Mouse (Mus musculus) mouse trophoblast stem cell (cell line): ENCODE measurements around the gene Rfwd3.
"Not testable (repeated sequence)": the region's sequence is repeated elsewhere in the genome, so short reads cannot be mapped to it uniquely, and the experiment has no call there.

Source experiments
- in situ Hi-C, 2 experiments: fragments of 300-500 bp; cut with MseI, MboI; formaldehyde crosslinking; loops; 2 replicates in 1 of 2; 3 replicates in 1 of 2; pipeline ENCODE4 v1.15.1; 2025

Rfwd3 gene

GRCm38 (mm10) chr8:111290586-111290985 is 9.4 kb downstream of the Rfwd3 start:
- in situ Hi-C loops, result no loop called here

DNA sequence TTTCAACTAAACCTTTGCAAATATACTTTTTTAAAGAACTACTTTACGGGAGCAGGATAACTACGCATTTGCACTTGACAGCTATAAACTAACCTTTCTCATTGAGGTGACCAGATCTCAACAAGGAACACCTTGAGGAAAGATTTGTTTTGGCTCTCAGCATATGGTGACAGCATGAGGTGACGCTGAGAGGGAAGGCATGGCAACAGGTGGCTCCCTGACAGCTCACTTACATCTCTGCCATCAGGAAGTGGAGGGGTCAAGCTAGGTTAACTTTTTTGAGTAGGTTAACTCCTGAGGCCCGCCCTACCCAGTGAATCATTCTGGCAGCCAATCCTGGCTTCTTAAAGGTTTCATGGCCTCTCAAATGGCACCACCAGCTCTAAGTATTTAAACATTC is 14.4 kb downstream of the Rfwd3 start:
- in situ Hi-C loops, result no loop called here

DNA sequence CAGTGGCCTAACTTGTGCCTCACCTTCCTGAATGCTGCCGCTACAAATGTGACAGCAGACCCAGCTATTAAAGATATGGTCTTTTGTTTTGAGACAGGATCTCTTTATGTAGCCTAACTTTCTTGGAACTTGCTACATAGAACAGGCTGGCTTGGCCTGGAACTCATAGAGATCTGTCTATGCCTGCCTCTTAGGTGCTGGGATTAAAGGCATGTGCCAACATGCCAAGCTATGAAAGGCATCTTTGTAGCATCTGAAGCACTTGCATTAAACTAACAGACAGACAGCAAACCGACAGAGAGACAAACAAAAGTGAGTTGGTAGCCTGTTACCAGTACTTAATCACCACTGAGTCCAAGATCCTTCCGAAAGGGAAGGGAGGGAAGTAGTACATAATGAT is 17.9 kb downstream of the Rfwd3 start:
- in situ Hi-C loops, result no loop called here

DNA sequence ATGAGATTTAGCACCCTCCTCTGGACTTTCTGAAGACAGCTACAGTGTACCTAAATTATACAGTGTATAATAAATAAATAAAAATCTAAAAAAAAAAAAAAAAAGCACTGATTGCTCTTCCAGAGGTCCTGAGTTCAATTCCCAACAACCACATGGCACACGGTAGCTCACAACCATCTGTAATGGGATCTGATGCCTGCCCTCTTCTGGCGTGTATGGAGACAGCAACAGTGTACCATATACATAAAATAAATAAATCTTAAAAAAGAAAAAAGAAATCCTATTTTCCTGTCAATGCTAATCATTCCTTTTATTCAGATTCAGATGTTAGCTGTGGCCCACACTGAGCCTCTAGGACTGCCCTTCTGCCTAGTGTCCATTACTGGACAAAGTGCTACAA is 31.7 kb downstream of the Rfwd3 start:
- in situ Hi-C loops, result no loop called here

DNA sequence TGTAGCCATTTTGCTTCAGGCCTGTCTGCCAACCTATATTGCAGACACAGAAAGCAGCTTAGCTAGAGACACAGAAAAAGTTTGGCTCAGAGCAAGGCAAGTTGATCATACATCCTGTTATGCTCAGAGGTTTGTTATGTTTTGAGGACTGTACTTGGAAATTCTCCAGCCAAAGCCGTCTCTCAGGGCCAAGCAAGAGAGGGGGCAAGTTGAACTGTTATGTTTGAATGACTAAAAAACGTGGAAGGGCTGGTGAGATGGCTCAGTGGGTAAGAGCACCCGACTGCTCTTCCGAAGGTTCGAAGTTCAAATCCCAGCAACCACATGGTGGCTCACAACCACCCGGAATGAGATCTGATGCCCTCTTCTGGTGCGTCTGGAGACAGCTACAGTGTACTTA is 33.9 kb downstream of the Rfwd3 start:
- in situ Hi-C loops, result not testable (repeated sequence)

GRCm38 (mm10) chr8:111264693-111265220 is 35.3 kb downstream of the Rfwd3 start:
- in situ Hi-C loops, result no loop called here

- in situ Hi-C loops, result no loop called here
These were observed 38.0 kb downstream of the Rfwd3 start for GRCm38 (mm10) chr8:111261981-111262381.

DNA sequence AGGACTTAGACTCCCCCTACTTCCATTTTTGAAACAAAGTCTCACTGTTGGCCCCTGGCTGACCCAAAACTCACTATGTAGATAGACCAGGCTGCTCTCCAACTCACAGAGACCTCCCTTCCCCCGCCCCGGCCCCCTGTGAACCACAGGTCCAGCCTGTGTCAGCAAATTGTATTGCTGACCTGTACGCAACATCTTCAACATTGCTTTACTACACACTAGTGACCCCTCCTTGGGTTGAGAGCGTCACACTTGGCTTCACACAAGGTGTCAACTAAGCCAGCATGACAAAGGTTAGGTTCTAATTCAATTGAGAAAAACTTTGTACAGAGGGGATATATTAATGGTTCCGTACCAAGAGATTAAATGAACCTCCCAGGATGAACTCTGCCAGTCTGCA is 39.8 kb downstream of the Rfwd3 start:
- in situ Hi-C loops, result no loop called here

GRCm38 (mm10) chr8:111259408-111259741 is 40.6 kb downstream of the Rfwd3 start:
- in situ Hi-C loops, result no loop called here

GRCm38 (mm10) chr8:111258631-111259407 is 41.2 kb downstream of the Rfwd3 start, which contains the start of gene Glg1:
Glg1 (minus strand) TSS chr8:111259216.
- in situ Hi-C loops, result no loop called here

GRCm38 (mm10) chr8:111258010-111258630 is 41.9 kb downstream of the Rfwd3 start:
- in situ Hi-C loops, result no loop called here

- in situ Hi-C loops, result no loop called here
These were observed 47.4 kb downstream of the Rfwd3 start for GRCm38 (mm10) chr8:111252487-111253112.

DNA sequence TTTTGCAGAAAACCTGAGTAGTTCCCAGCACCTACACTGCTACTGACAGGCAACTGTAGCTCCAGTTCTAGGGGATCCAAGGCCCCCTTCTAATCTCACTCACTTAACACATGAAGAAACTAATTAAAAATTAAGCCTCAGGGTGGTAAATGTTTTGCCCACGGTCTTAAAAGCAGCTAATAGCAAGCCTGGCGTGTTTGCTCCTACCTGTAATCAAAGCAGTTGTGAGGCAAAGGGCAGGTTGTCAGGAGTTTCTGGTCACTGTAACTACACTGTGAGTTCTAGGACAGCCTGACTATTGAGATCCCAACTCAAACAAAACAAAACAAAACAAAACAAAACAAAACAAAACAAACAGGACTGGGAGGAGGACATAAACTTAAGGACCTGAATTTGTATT is 49.9 kb downstream of the Rfwd3 start:
- in situ Hi-C loops, result no loop called here

DNA sequence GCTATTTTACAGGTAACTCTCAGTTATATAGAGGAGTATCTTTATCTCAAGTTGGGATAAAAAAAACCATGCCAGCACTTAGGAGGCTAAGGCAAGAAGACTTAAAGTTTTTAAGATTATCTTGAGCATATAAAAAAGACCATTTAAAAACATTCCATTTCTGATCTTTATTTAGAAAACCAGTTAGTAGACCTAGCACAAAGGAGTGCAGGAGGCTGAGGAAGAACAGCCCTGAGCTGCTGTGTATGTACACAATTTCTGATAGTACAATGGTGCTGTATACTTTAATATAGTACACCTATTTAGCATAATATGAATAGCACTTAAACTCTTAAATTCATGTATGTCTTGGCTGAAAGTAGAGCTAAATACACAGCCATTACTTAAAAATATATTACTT is 51.9 kb downstream of the Rfwd3 start:
- in situ Hi-C loops, result no loop called here

- in situ Hi-C loops, result not testable (repeated sequence)
These were observed 53.2 kb downstream of the Rfwd3 start for GRCm38 (mm10) chr8:111246864-111247263.

- in situ Hi-C loops, result no loop called here
These were observed 53.7 kb downstream of the Rfwd3 start for GRCm38 (mm10) chr8:111246287-111246830.

GRCm38 (mm10) chr8:111237301-111237700 is 62.7 kb downstream of the Rfwd3 start:
- in situ Hi-C loops, result no loop called here

- in situ Hi-C loops, result no loop called here
These were observed 66.3 kb downstream of the Rfwd3 start for GRCm38 (mm10) chr8:111233730-111234129.

DNA sequence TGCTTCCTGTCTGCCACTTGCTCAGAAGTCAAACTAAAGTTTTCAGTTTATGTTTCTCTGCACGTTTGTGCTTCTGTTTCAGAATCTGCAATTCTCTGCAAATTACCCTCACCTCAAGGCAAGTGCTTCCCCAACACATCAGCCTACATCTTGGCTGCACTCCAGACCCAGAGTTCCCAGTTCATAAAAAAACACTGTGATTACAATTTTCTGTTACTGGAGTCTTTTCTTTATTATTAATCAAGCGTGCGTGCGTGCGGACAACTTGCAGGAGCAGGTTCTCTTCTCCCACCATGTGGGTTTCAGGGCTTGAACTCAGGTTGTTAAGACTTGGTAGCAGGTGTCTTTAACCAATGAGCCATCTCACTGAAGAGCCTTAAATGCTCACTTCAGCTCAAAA is 75.9 kb downstream of the Rfwd3 start:
- in situ Hi-C loops, result no loop called here
